In the genomic region with DNA sequence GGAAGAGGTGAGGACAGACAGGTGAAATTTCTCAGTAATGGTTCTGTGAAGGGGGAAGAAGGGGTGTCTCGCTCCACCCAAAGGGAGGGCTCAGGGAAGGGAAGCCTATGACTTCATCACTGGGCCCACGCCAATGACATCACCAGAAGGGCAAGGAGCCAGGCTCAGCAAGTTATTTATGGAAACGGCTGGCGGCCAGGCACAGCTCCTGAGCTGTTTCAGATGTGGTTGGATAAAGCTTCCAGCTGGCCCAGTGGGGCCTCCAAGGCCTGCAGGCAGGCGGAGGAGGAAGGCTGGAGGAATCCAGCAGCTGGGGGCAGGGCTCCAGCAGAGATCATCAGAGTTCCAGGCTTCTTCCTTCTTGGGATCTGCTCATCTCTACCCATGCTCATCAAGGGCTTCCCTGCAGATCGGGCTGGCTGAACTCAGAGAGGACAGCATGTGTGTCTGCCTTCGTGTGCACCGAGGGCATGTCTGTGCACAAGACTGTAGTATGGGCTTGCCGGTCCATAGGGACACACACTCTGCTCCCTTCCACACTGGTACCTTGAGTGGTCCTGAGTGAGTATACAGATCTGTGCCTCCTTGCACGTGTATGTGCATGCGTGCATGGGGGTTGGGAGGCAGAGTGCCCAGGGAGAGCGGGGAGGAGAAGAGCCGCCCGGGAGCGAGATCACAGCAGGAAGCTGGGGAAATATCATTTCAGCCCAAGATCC, we compare ENCODE assay signal across 9 mouse cellular contexts.
DNase-seq lines count a peak whose midpoint lies in the region; ATAC-seq lines count a peak whose summit lies in the region.
"Had no signal": no experiment of that assay in that cellular context is flagged by ENCODE, and none has a peak within 500 bp of the region (broad histone marks: within the 10 kb centered on the region; RNA-seq: fewer than 3 reads in every experiment).

No protein-coding gene starts in this region.

- H3K4me1 ChIP-seq in heart, embryonic 13.5 days, result peaks cover 34% of the 10 kb centered on the region
- peaks cover 22% of the 10 kb centered on the region for H3K4me1 ChIP-seq in kidney, embryonic 15.5 days
- H3K4me1 ChIP-seq in limb, embryonic 11.5 days (ENCODE audit: control insufficient read depth, insufficient read depth, low read length), result peaks cover 16% of the 10 kb centered on the region
- H3K4me1 ChIP-seq in neural tube, embryonic 15.5 days, result peaks cover 29% of the 10 kb centered on the region
- H3K4me1 ChIP-seq: liver, embryonic 15.5 days had no signal

- H3K9me3 ChIP-seq in heart, embryonic 13.5 days, result no peaks in the 10 kb centered on the region
- no peaks in the 10 kb centered on the region for H3K9me3 ChIP-seq in kidney, embryonic 15.5 days (replicated peaks)
- no peaks in the 10 kb centered on the region for H3K9me3 ChIP-seq in limb, embryonic 11.5 days (ENCODE audit: control insufficient read depth, low read length)
- no peaks in the 10 kb centered on the region for H3K9me3 ChIP-seq in neural tube, embryonic 15.5 days (replicated peaks)
- H3K9me3 ChIP-seq: liver, embryonic 15.5 days had no signal

- WGBS in heart, embryonic 13.5 days, result 18% methylated on average over 15 of the region's 15 CpGs
- 28% methylated on average over 15 of the region's 15 CpGs for WGBS in kidney, embryonic 15.5 days
- 53% methylated on average over 15 of the region's 15 CpGs for WGBS in limb, embryonic 11.5 days
- WGBS in neural tube, embryonic 15.5 days, result 45% methylated on average over 15 of the region's 15 CpGs

- H3K36me3 ChIP-seq in heart, embryonic 13.5 days, result no peaks in the 10 kb centered on the region
- H3K36me3 ChIP-seq in kidney, embryonic 15.5 days, result no peaks in the 10 kb centered on the region
- no peaks in the 10 kb centered on the region for H3K36me3 ChIP-seq in limb, embryonic 11.5 days (ENCODE audit: control insufficient read depth, insufficient read depth, low read length)
- no peaks in the 10 kb centered on the region for H3K36me3 ChIP-seq in neural tube, embryonic 15.5 days
- H3K36me3 ChIP-seq: liver, embryonic 15.5 days had no signal

- peak overlapping the region; percentile 67 for H3K4me2 ChIP-seq in heart, embryonic 13.5 days
- H3K4me2 ChIP-seq in kidney, embryonic 15.5 days, result peak overlapping the region; percentile 34
- H3K4me2 ChIP-seq in limb, embryonic 11.5 days (ENCODE audit: low read depth, severe bottlenecking), result no peak overlapping the region
- no peak overlapping the region for H3K4me2 ChIP-seq in neural tube, embryonic 15.5 days
- H3K4me2 ChIP-seq: liver, embryonic 15.5 days had no signal

- H3K4me3 ChIP-seq in heart, embryonic 13.5 days, result peak overlapping the region; percentile 39
- no peak overlapping the region for H3K4me3 ChIP-seq in kidney, embryonic 15.5 days (replicated peaks)
- no peak overlapping the region for H3K4me3 ChIP-seq in limb, embryonic 11.5 days (ENCODE audit: low read depth, low read length)
- no peak overlapping the region for H3K4me3 ChIP-seq in neural tube, embryonic 15.5 days (replicated peaks)
- H3K4me3 ChIP-seq: liver, embryonic 15.5 days had no signal

- ATAC-seq in heart, embryonic 13.5 days (ENCODE audit: extremely low read depth, insufficient number of reproducible peaks, low FRiP score, low TSS enrichment), result peak; percentile 80; the same call in 1 of the 2 replicates
- ATAC-seq in kidney, embryonic 15.5 days (replicated peaks; ENCODE audit: low FRiP score), result peak; percentile 92
- ATAC-seq in limb, embryonic 11.5 days (ENCODE audit: insufficient number of reproducible peaks, low FRiP score, low TSS enrichment, low read depth), result peak; percentile 86
- ATAC-seq in neural tube, embryonic 15.5 days (ENCODE audit: low FRiP score), result peak; percentile 70

- DNase-seq in thymus, postnatal 0 days (ENCODE audit: low spot score), result peak; percentile 30
- DNase-seq in thymus, postnatal 10 days (ENCODE audit: low spot score in 2 of 2), result no peak
- peak; percentile 13 for DNase-seq in fibroblast of lung, adult 2 months (ENCODE audit: low read depth)
- DNase-seq in limb, embryonic 11.5 days (ENCODE audit: low spot score), result peak; percentile 78
- DNase-seq in urinary bladder, postnatal 36 days (ENCODE audit: low spot score in 2 of 2), result peak; percentile 69 to 92

- H3K27ac ChIP-seq in heart, embryonic 13.5 days (replicated peaks), result peak overlapping the region; percentile 98
- H3K27ac ChIP-seq in kidney, embryonic 15.5 days, result peak overlapping the region; percentile 72
- H3K27ac ChIP-seq in limb, embryonic 11.5 days (replicated peaks; ENCODE audit: low read depth, low read length), result no peak overlapping the region
- H3K27ac ChIP-seq in neural tube, embryonic 15.5 days (replicated peaks), result peak overlapping the region; percentile 62; the same call in 1 of the 2 replicates
- H3K27ac ChIP-seq: liver, embryonic 15.5 days had no signal

- H3K27me3 ChIP-seq in heart, embryonic 13.5 days (replicated peaks), result no peaks in the 10 kb centered on the region
- 0 out of 2 replicates have a peak, but pooled peaks cover 3% of the 10 kb centered on the region for H3K27me3 ChIP-seq in kidney, embryonic 15.5 days
- no peaks in the 10 kb centered on the region for H3K27me3 ChIP-seq in limb, embryonic 11.5 days (ENCODE audit: control insufficient read depth, insufficient read depth, low read length)
- no peaks in the 10 kb centered on the region for H3K27me3 ChIP-seq in neural tube, embryonic 15.5 days (replicated peaks)
- H3K27me3 ChIP-seq: liver, embryonic 15.5 days had no signal

- peak overlapping the region; percentile 75 for H3K9ac ChIP-seq in heart, embryonic 13.5 days
- H3K9ac ChIP-seq in kidney, embryonic 15.5 days, result no peak overlapping the region
- H3K9ac ChIP-seq in limb, embryonic 11.5 days (ENCODE audit: low read length), result no peak overlapping the region
- H3K9ac ChIP-seq in neural tube, embryonic 15.5 days (replicated peaks), result no peak overlapping the region
- H3K9ac ChIP-seq: liver, embryonic 15.5 days had no signal

Comparison
In these comparisons a context has a peak if more than half of its experiments do, and no peak if none do; other contexts are left out.
1. DNase-seq: peak in thymus, postnatal 0 days (single experiment), fibroblast of lung, adult 2 months (single experiment), limb, embryonic 11.5 days (single experiment) and urinary bladder, postnatal 36 days (2 of 2); none in thymus, postnatal 10 days (0 of 2).
2. H3K4me2 ChIP-seq: peak in heart, embryonic 13.5 days (single experiment) and kidney, embryonic 15.5 days (single experiment); none in limb, embryonic 11.5 days (single experiment) and neural tube, embryonic 15.5 days (single experiment).
3. Peak in every context shown above with its lines, with median percentiles within 50 percentile points of each other: ATAC-seq.